Mouse (Mus musculus): Measurements from ENCODE around the gene Acot1. TPM values are rescaled to one million over a fixed set of nuclear protein-coding genes. Genes with fewer than 3 reads are reported as not detected.

The Acot1 gene
- total and polyA plus RNA-seq, 3 experiments = 1.5 to 12.7 TPM; not detected in 1

DNA sequence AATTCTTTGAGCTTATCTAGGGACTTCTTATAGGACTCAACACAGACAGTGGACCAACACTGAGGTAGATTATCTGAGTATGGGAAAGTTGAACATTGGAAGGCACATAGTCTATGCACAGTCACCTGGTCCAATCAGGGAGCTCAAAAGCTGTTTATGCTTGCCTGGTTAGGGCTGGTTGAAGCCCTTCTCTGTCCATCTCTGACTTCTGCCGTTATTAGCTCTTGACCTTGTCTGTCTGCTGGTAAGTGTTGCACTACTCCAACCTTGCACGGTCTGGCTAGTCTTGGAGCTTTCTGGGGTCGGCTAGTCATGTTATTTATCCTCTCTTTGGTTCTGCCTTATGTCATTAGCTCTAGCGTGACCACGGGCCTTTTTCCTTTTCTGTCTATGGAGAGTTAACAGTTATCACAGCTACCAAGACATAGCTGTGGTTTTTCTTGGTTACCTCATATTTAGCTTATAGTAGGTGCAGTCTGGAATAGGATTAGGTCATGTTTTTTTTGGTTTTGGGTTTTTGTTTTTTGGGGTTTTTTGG lies 42.7 kb downstream of the Acot1 start, which contains the start of gene Acot3:
TSS of gene Acot3 (plus strand) at position 208 of the 538 bp plus-strand sequence.
- H3K9me3 ChIP-seq (replicated peaks; ENCODE audit: insufficient read depth, low read length) = no peaks in the 10 kb centered on the region
- no peak for DNase-seq (ENCODE audit: low read depth, low spot score)
- no peak within 1 kb of the TSS for H3K4me3 ChIP-seq (ENCODE audit: control insufficient read depth in 1 of 2, insufficient read depth in 1 of 2, low read depth in 2 of 2, low read length in 2 of 2)
- H3K27ac ChIP-seq (ENCODE audit: control insufficient read depth, low read depth, low read length) = no peak within 1 kb of the TSS
- no peak within 1 kb of the TSS for H3K9ac ChIP-seq (ENCODE audit: control insufficient read depth, low read depth, low read length, poor library complexity, severe bottlenecking)
- no peaks in the 10 kb centered on the region for H3K36me3 ChIP-seq (ENCODE audit: control insufficient read depth in 1 of 2, insufficient read depth in 2 of 2, low read length in 2 of 2)
- TF ChIP-seq MAX (IDR thresholded peaks at IDR 0.05; ENCODE audit: low read length) (no peak), KAT2A (conservative IDR thresholded peaks at IDR 0.05; ENCODE audit: low read depth, low read length) (no peak), RAD21 (IDR thresholded peaks at IDR 0.05; ENCODE audit: low read depth, low read length) (no peak), MYB (IDR thresholded peaks at IDR 0.05; ENCODE audit: low read depth, low read length) (no peak), SMC3 (IDR thresholded peaks at IDR 0.05; ENCODE audit: low read depth, low read length) (no peak), POLR2AphosphoS2 (IDR thresholded peaks at IDR 0.05; ENCODE audit: low read length) (no peak), TCF12 (IDR thresholded peaks at IDR 0.05; ENCODE audit: low read depth, low read length) (no peak), ZKSCAN1 (IDR thresholded peaks at IDR 0.05; ENCODE audit: low read depth, low read length) (no peak)
- no peaks in the 10 kb centered on the region for H3K4me1 ChIP-seq (ENCODE audit: control insufficient read depth in 1 of 2, insufficient read depth in 2 of 2, low read length in 2 of 2)
- no peaks in the 10 kb centered on the region for H3K79me2 ChIP-seq (ENCODE audit: control insufficient read depth, insufficient read depth, low read length, poor library complexity)
- H3K27me3 ChIP-seq (ENCODE audit: control insufficient read depth in 1 of 2, insufficient read depth in 2 of 2, low read length in 2 of 2) = peaks cover 0 to 2% of the 10 kb centered on the region in 2 experiments; a peak in 1 of 4 replicates

DNA sequence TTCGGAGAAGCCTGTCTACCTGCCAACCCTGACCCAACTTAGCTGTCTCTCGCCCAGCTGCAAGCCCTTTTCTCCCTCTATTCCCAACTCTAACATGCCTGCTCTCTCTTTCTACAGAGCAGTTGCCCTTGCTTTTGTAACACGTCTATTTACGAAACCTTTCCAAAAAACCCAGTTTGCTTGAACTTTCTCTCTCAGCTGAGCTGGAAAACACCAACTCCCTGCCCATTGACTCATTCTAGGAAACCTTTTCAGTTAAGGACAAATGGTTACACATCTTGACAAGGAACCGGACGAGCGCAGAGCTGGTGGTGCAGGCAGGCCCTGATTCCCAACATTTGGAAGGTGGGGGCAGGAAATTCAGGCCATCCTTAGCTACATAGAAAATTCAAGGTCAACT lies 43.3 kb downstream of the Acot1 start:
- no peak for DNase-seq (ENCODE audit: low read depth, low spot score)
- Histone ChIP-seq H3K4me3 (ENCODE audit: control insufficient read depth in 1 of 2, insufficient read depth in 1 of 2, low read depth in 2 of 2, low read length in 2 of 2) (no peak overlapping the region), H3K27ac (ENCODE audit: control insufficient read depth, low read depth, low read length) (no peak overlapping the region), H3K27me3 (ENCODE audit: control insufficient read depth in 1 of 2, insufficient read depth in 2 of 2, low read length in 2 of 2) (peaks cover 0 to 2% of the 10 kb centered on the region in 2 experiments; a peak in 1 of 4 replicates), H3K9ac (ENCODE audit: control insufficient read depth, low read depth, low read length, poor library complexity, severe bottlenecking) (no peak overlapping the region), H3K4me1 (ENCODE audit: control insufficient read depth in 1 of 2, insufficient read depth in 2 of 2, low read length in 2 of 2) (no peaks in the 10 kb centered on the region), H3K79me2 (ENCODE audit: control insufficient read depth, insufficient read depth, low read length, poor library complexity) (no peaks in the 10 kb centered on the region), H3K9me3 (replicated peaks; ENCODE audit: insufficient read depth, low read length) (no peaks in the 10 kb centered on the region), H3K36me3 (ENCODE audit: control insufficient read depth in 1 of 2, insufficient read depth in 2 of 2, low read length in 2 of 2) (no peaks in the 10 kb centered on the region)
- TF ChIP-seq TBP (IDR thresholded peaks at IDR 0.05; ENCODE audit: low read depth, low read length) (no peak), SMC3 (IDR thresholded peaks at IDR 0.05; ENCODE audit: low read depth, low read length) (no peak), ZC3H11A (IDR thresholded peaks at IDR 0.05; ENCODE audit: low read depth, low read length) (no peak), GATA1 (IDR thresholded peaks at IDR 0.05; ENCODE audit: low read depth, low read length) (no peak), HCFC1 (IDR thresholded peaks at IDR 0.05; ENCODE audit: low read depth, low read length) (no peak), MAFK (IDR thresholded peaks at IDR 0.05; ENCODE audit: borderline replicate concordance, low read depth, low read length) (no peak), ELF1 (IDR thresholded peaks at IDR 0.05; ENCODE audit: low read depth, low read length) (no peak), ETS1 (IDR thresholded peaks at IDR 0.05; ENCODE audit: low read depth, low read length) (no peak), POLR2AphosphoS2 (IDR thresholded peaks at IDR 0.05; ENCODE audit: low read length) (no peak)

DNA sequence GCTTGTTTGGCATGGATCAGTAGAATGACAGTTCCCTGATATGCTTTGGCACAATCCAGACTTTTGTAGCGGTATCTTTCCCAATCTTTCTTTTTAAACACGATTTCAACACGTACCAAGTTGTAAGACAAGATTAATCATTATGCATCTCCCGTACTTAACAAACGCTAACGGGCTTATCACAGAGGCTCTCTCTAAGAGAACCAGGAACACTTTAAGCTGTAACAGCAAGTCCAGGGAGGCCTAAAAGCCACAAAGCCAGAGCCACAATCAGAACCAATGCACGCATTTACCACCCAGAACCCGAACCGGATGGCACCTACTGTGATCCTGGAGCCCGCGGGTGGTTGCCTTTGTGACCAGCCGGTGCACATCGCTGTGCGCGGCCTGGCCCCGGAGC lies 43.9 kb downstream of the Acot1 start:
- Histone ChIP-seq H3K27me3 (ENCODE audit: control insufficient read depth in 1 of 2, insufficient read depth in 2 of 2, low read length in 2 of 2) (peaks cover 0 to 2% of the 10 kb centered on the region in 2 experiments; a peak in 1 of 4 replicates), H3K4me3 (ENCODE audit: control insufficient read depth in 1 of 2, insufficient read depth in 1 of 2, low read depth in 2 of 2, low read length in 2 of 2) (no peak overlapping the region), H3K27ac (ENCODE audit: control insufficient read depth, low read depth, low read length) (no peak overlapping the region), H3K36me3 (ENCODE audit: control insufficient read depth in 1 of 2, insufficient read depth in 2 of 2, low read length in 2 of 2) (no peaks in the 10 kb centered on the region), H3K9ac (ENCODE audit: control insufficient read depth, low read depth, low read length, poor library complexity, severe bottlenecking) (no peak overlapping the region), H3K9me3 (replicated peaks; ENCODE audit: insufficient read depth, low read length) (no peaks in the 10 kb centered on the region), H3K4me1 (ENCODE audit: control insufficient read depth in 1 of 2, insufficient read depth in 2 of 2, low read length in 2 of 2) (no peaks in the 10 kb centered on the region), H3K79me2 (ENCODE audit: control insufficient read depth, insufficient read depth, low read length, poor library complexity) (no peaks in the 10 kb centered on the region)
- no peak for DNase-seq (ENCODE audit: low read depth, low spot score)
- no peak for TF ChIP-seq ZNF384 (IDR thresholded peaks at IDR 0.05; ENCODE audit: low read depth, low read length)
- no peak for TF ChIP-seq KAT2A (conservative IDR thresholded peaks at IDR 0.05; ENCODE audit: low read depth, low read length)
- TF ChIP-seq SIN3A (IDR thresholded peaks at IDR 0.05; ENCODE audit: low read length) = no peak
- no peak for TF ChIP-seq TBP (IDR thresholded peaks at IDR 0.05; ENCODE audit: low read depth, low read length)
- no peak for TF ChIP-seq NRF1 (IDR thresholded peaks at IDR 0.05; ENCODE audit: insufficient read depth, low read depth, low read length, poor library complexity, severe bottlenecking)
- TF ChIP-seq RCOR1 (IDR thresholded peaks at IDR 0.05; ENCODE audit: low read depth, low read length) = no peak
- TF ChIP-seq GABPA (IDR thresholded peaks at IDR 0.05; ENCODE audit: low read depth, low read length) = no peak

Measured in MEL (cell line).